Mouse (Mus musculus): Measurements from ENCODE around the gene Cdh4.

- TF ChIP-seq CTCF (IDR thresholded peaks at IDR 0.05; ENCODE audit: low read depth) = no peak
- no peak for TF ChIP-seq EP300 (IDR thresholded peaks at IDR 0.05; ENCODE audit: low read depth)
Measured at GRCm38 (mm10) chr2:179567886-179568285, 125.7 kb downstream of the Cdh4 start.
